Mouse (Mus musculus) myocyte (in vitro differentiated cells): Measurements from ENCODE around the gene Map3k13. TPM values are rescaled to one million over a fixed set of nuclear protein-coding genes. Genes with fewer than 3 reads are reported as not detected.

Experiments used
- H3K27me3 ChIP-seq: one replicate; pipeline ENCODE4 v1.6.1; 2011; ENCODE audit not compliant: control insufficient read depth, insufficient read depth, insufficient read length
- H3K36me3 ChIP-seq: one replicate; pipeline ENCODE4 v1.6.1; 2011; ENCODE audit not compliant: control insufficient read depth, insufficient read depth
- H3K4me2 ChIP-seq: one replicate; pipeline ENCODE4 v1.6.1; 2011; ENCODE audit warnings: low read depth, control low read depth
- H3K4me3 ChIP-seq: one replicate; pipeline ENCODE4 v1.5.1; 2011; ENCODE audit warnings: mild to moderate bottlenecking, control low read depth, moderate library complexity
- H3K79me2 ChIP-seq: one replicate; pipeline ENCODE4 v1.6.1; 2011; ENCODE audit not compliant: control insufficient read depth, insufficient read depth
- H3ac ChIP-seq: one replicate; pipeline ENCODE4 v1.6.1; 2011; ENCODE audit not compliant: control insufficient read depth, insufficient read length
- CEBPB ChIP-seq: IDR thresholded peaks from 2 replicates; pipeline ENCODE4 v1.6.1; 2011; ENCODE audit warnings: mild to moderate bottlenecking, moderate library complexity; ENCODE audit not compliant: poor library complexity, insufficient read depth, severe bottlenecking
- E2F4 ChIP-seq: IDR thresholded peaks from one replicate; pipeline ENCODE4 v1.6.1; 2011; ENCODE audit warnings: mild to moderate bottlenecking, control low read depth, moderate library complexity; ENCODE audit not compliant: insufficient read depth
- MAX ChIP-seq: IDR thresholded peaks from one replicate; pipeline ENCODE4 v1.6.1; 2011; ENCODE audit warnings: low read depth, mild to moderate bottlenecking, control low read depth
- MYOD1 ChIP-seq, 3 experiments: IDR thresholded peaks; one replicate each; pipeline ENCODE4 v1.6.1; 2011; ENCODE audit warnings: control low read depth in 2 of 3, low read depth in 2 of 3, mild to moderate bottlenecking in 2 of 3, moderate library complexity in 1 of 3; ENCODE audit not compliant: insufficient read length in 2 of 3, control insufficient read depth in 1 of 3
- MYOG ChIP-seq, 3 experiments: IDR thresholded peaks; one replicate each; pipeline ENCODE4 v1.6.1; 2011; ENCODE audit warnings: control low read depth in 2 of 3, low read depth in 2 of 3, mild to moderate bottlenecking in 2 of 3; ENCODE audit not compliant: insufficient read length in 2 of 3, control insufficient read depth in 1 of 3, insufficient read depth in 1 of 3
- POLR2A ChIP-seq: IDR thresholded peaks from one replicate; pipeline ENCODE4 v1.6.1; 2011; ENCODE audit warnings: low read depth, mild to moderate bottlenecking, control low read depth, moderate library complexity; ENCODE audit not compliant: insufficient read length
- POLR2AphosphoS2 ChIP-seq: IDR thresholded peaks from one replicate; pipeline ENCODE4 v1.6.1; 2011; ENCODE audit warnings: low read depth, control low read depth; ENCODE audit not compliant: insufficient read length
- REST ChIP-seq: IDR thresholded peaks from one replicate; pipeline ENCODE4 v1.6.1; 2011; ENCODE audit warnings: mild to moderate bottlenecking, control low read depth, moderate library complexity; ENCODE audit not compliant: insufficient read depth, insufficient read length
- SRF ChIP-seq: IDR thresholded peaks from one replicate; pipeline ENCODE4 v1.6.1; 2011; ENCODE audit warnings: low read depth; ENCODE audit not compliant: control insufficient read depth, insufficient read length
- TCF12 ChIP-seq: IDR thresholded peaks from one replicate; pipeline ENCODE4 v1.6.1; 2011; ENCODE audit warnings: mild to moderate bottlenecking, control low read depth; ENCODE audit not compliant: poor library complexity, insufficient read depth, severe bottlenecking
- TCF3 ChIP-seq: IDR thresholded peaks from one replicate; pipeline ENCODE4 v1.6.1; 2011; ENCODE audit warnings: low read depth, control low read depth; ENCODE audit not compliant: insufficient read length
- USF1 ChIP-seq: IDR thresholded peaks from one replicate; pipeline ENCODE4 v1.6.1; 2011; ENCODE audit warnings: low read depth, mild to moderate bottlenecking, control low read depth, moderate library complexity
- polyA plus RNA-seq: library from polyadenylated mRNA; unstranded; fragments of >200 nt; fragmentation: generic; extraction: Trizol; gene quantifications from one replicate; pipeline ENCODE4 v1.2.1, GENCODE M21; 2012; ENCODE audit warnings: missing spikeins

Gene Map3k13
- polyA plus RNA-seq, 1 experiment = 0.31 TPM

- Histone ChIP-seq H3K36me3 (no peaks in the 10 kb centered on the region), H3K27me3 (no peaks in the 10 kb centered on the region), H3K4me2 (peak overlapping the region; percentile 13), H3ac (no peak overlapping the region), H3K4me3 (no peak overlapping the region), H3K79me2 (no peaks in the 10 kb centered on the region)
- TF ChIP-seq TCF12 (no peak), E2F4 (no peak), CEBPB (peak; percentile 60; the same call in 1 of the 2 replicates)
Observed at GRCm38 (mm10) chr16:21869879-21870278, 75.7 kb downstream of the Map3k13 start.

- Histone ChIP-seq H3K4me3 (no peak overlapping the region), H3K36me3 (no peaks in the 10 kb centered on the region), H3K4me2 (no peak overlapping the region), H3K79me2 (no peaks in the 10 kb centered on the region), H3ac (no peak overlapping the region), H3K27me3 (no peaks in the 10 kb centered on the region)
- TF ChIP-seq MYOG (IDR thresholded peaks at IDR 0.05; ENCODE audit: control insufficient read depth in 1 of 3, insufficient read depth in 1 of 3, insufficient read length in 2 of 3, low read depth in 2 of 3) (no peak), MYOD1 (IDR thresholded peaks at IDR 0.05; ENCODE audit: control insufficient read depth in 1 of 3, insufficient read length in 2 of 3, low read depth in 2 of 3) (no peak), SRF (no peak), REST (no peak), USF1 (no peak)
Observed at GRCm38 (mm10) chr16:21877735-21878134, 83.6 kb downstream of the Map3k13 start.

- Histone ChIP-seq H3K4me2 (no peak overlapping the region), H3K27me3 (no peaks in the 10 kb centered on the region), H3K79me2 (no peaks in the 10 kb centered on the region), H3K4me3 (no peak overlapping the region), H3K36me3 (no peaks in the 10 kb centered on the region), H3ac (no peak overlapping the region)
- TF ChIP-seq MYOG (IDR thresholded peaks at IDR 0.05; ENCODE audit: control insufficient read depth in 1 of 3, insufficient read depth in 1 of 3, insufficient read length in 2 of 3, low read depth in 2 of 3) = no peak
- TF ChIP-seq USF1 = no peak
- TF ChIP-seq MAX = no peak
- no peak for TF ChIP-seq POLR2A
- no peak for TF ChIP-seq E2F4
- no peak for TF ChIP-seq MYOD1 (IDR thresholded peaks at IDR 0.05; ENCODE audit: control insufficient read depth in 1 of 3, insufficient read length in 2 of 3, low read depth in 2 of 3)
- no peak for TF ChIP-seq CEBPB
- TF ChIP-seq POLR2AphosphoS2 = no peak
- no peak for TF ChIP-seq TCF3
- TF ChIP-seq SRF = no peak
- TF ChIP-seq TCF12 = no peak
- no peak for TF ChIP-seq REST
Observed at GRCm38 (mm10) chr16:21878834-21879233, 84.7 kb downstream of the Map3k13 start.

- Histone ChIP-seq H3K4me3 (no peak overlapping the region), H3K4me2 (no peak overlapping the region), H3K36me3 (no peaks in the 10 kb centered on the region), H3K27me3 (no peaks in the 10 kb centered on the region), H3ac (no peak overlapping the region), H3K79me2 (no peaks in the 10 kb centered on the region)
- TF ChIP-seq USF1 (peak; percentile 50), MYOD1 (IDR thresholded peaks at IDR 0.05; ENCODE audit: control insufficient read depth in 1 of 3, insufficient read length in 2 of 3, low read depth in 2 of 3) (peak in 1 of 3 experiments; percentile 19), MYOG (IDR thresholded peaks at IDR 0.05; ENCODE audit: control insufficient read depth in 1 of 3, insufficient read depth in 1 of 3, insufficient read length in 2 of 3, low read depth in 2 of 3) (no peak)
Observed at GRCm38 (mm10) chr16:21881181-21881580, 87.0 kb downstream of the Map3k13 start.

GRCm38 (mm10) chr16:21881582-21882259 is 87.6 kb downstream of the Map3k13 start:
- Histone ChIP-seq H3K79me2 (no peaks in the 10 kb centered on the region), H3ac (no peak overlapping the region), H3K27me3 (no peaks in the 10 kb centered on the region), H3K36me3 (no peaks in the 10 kb centered on the region), H3K4me2 (no peak overlapping the region), H3K4me3 (no peak overlapping the region)
- TF ChIP-seq SRF (no peak), MYOD1 (IDR thresholded peaks at IDR 0.05; ENCODE audit: control insufficient read depth in 1 of 3, insufficient read length in 2 of 3, low read depth in 2 of 3) (no peak), POLR2AphosphoS2 (no peak), MYOG (IDR thresholded peaks at IDR 0.05; ENCODE audit: control insufficient read depth in 1 of 3, insufficient read depth in 1 of 3, insufficient read length in 2 of 3, low read depth in 2 of 3) (no peak), REST (no peak), TCF12 (no peak), MAX (no peak), E2F4 (no peak), TCF3 (no peak), USF1 (no peak), POLR2A (no peak), CEBPB (no peak)
